Mouse (Mus musculus) testis, adult 10 weeks (tissue): ENCODE results near the gene Olfr1044. TPM values are rescaled to one million over a fixed set of nuclear protein-coding genes. Genes with fewer than 3 reads are reported as not detected.

Experiments used
- polyA plus RNA-seq: library from polyadenylated mRNA; stranded (reverse); fragments of 350-450 nt; fragmentation: Illumina TruSeq; extraction: RNeasy Lipid Tissue Mini Kit (QIAGEN cat#74804); gene quantifications from one replicate; pipeline ENCODE4 v1.2.3, GENCODE M21; 2014; ENCODE audit warnings: low read depth, low replicate concordance

Olfr1044 gene
- polyA plus RNA-seq = not detected

GRCm38 (mm10) chr2:86177720-86178119, at the start of gene Olfr1044:
Gene Olfr1044 (minus strand): TSS chr2:86177820.

GRCm38 (mm10) chr2:86219214-86219613, 41.6 kb upstream of the Olfr1044 start, which contains the start of gene Olfr1046:
Gene Olfr1046 (minus strand): TSS chr2:86219314.

GRCm38 (mm10) chr2:86202909-86203308, 25.3 kb upstream of the Olfr1044 start, which contains the start of gene Olfr1045:
Gene Olfr1045 (minus strand): TSS chr2:86203009.

GRCm38 (mm10) chr2:86185583-86185982, 8.0 kb upstream of the Olfr1044 start, which contains the start of gene Olfr52:
Gene Olfr52 (minus strand): TSS chr2:86185683.

GRCm38 (mm10) chr2:86167422-86167821, 10.2 kb downstream of the Olfr1044 start, which contains the start of gene Olfr1043:
Gene Olfr1043 (minus strand): TSS chr2:86167522.

GRCm38 (mm10) chr2:86161738-86162137, 15.9 kb downstream of the Olfr1044 start, which contains the start of gene Olfr1042:
Gene Olfr1042 (minus strand): TSS chr2:86161838.

GRCm38 (mm10) chr2:86146632-86147031, 31.0 kb downstream of the Olfr1044 start, which contains the start of gene Olfr1040:
Gene Olfr1040 (minus strand): TSS chr2:86146732.

GRCm38 (mm10) chr2:86135828-86136227, 41.8 kb downstream of the Olfr1044 start, which contains the start of gene Olfr1039:
Gene Olfr1039 (minus strand): TSS chr2:86135928.

Other genes starting within 250 kb of the Olfr1044 start
- gene Olfr1028, start 227.4 kb downstream of the Olfr1044 start, polyA plus RNA-seq = not detected
- gene Olfr1029, start 203.9 kb downstream of the Olfr1044 start, polyA plus RNA-seq = 0.35 TPM
- not detected for gene Olfr1030, start 198.5 kb downstream of the Olfr1044 start, polyA plus RNA-seq
- not detected for gene Olfr1031, start 187.5 kb downstream of the Olfr1044 start, polyA plus RNA-seq
- not detected for gene Olfr1032, start 172.3 kb downstream of the Olfr1044 start, polyA plus RNA-seq
- 1.5 TPM for gene Olfr1033, start 157.2 kb downstream of the Olfr1044 start, polyA plus RNA-seq
- 0.11 TPM for gene Olfr1034, start 132.0 kb downstream of the Olfr1044 start, polyA plus RNA-seq
- not detected for gene Olfr1036, start 103.8 kb downstream of the Olfr1044 start, polyA plus RNA-seq
- 0.15 TPM for gene Olfr1037, start 90.4 kb downstream of the Olfr1044 start, polyA plus RNA-seq
- gene Olfr1039, start 41.9 kb downstream of the Olfr1044 start, polyA plus RNA-seq = not detected
- not detected for gene Olfr1040, start 31.1 kb downstream of the Olfr1044 start, polyA plus RNA-seq
- not detected for gene Olfr1042, start 16.0 kb downstream of the Olfr1044 start, polyA plus RNA-seq
- gene Olfr1043, start 10.3 kb downstream of the Olfr1044 start, polyA plus RNA-seq = not detected
- not detected for gene Olfr52, start 7.9 kb upstream of the Olfr1044 start, polyA plus RNA-seq
- not detected for gene Olfr1045, start 25.2 kb upstream of the Olfr1044 start, polyA plus RNA-seq
- gene Olfr1046, start 41.5 kb upstream of the Olfr1044 start, polyA plus RNA-seq = not detected
- gene Olfr1047, start 53.6 kb upstream of the Olfr1044 start, polyA plus RNA-seq = not detected
- gene Olfr1048, start 62.5 kb upstream of the Olfr1044 start, polyA plus RNA-seq = not detected
- not detected for gene Olfr1049, start 80.5 kb upstream of the Olfr1044 start, polyA plus RNA-seq
- not detected for gene Olfr1051, start 101.3 kb upstream of the Olfr1044 start, polyA plus RNA-seq
- gene Olfr1052, start 114.6 kb upstream of the Olfr1044 start, polyA plus RNA-seq = not detected
- gene Olfr1053, start 137.5 kb upstream of the Olfr1044 start, polyA plus RNA-seq = not detected
- gene Olfr1054, start 157.6 kb upstream of the Olfr1044 start, polyA plus RNA-seq = not detected
- not detected for gene Olfr1055, start 172.5 kb upstream of the Olfr1044 start, polyA plus RNA-seq
- gene Olfr1056, start 184.6 kb upstream of the Olfr1044 start, polyA plus RNA-seq = not detected
- not detected for gene Olfr1057, start 200.6 kb upstream of the Olfr1044 start, polyA plus RNA-seq
- gene Olfr1058, start 210.7 kb upstream of the Olfr1044 start, polyA plus RNA-seq = not detected
- gene Olfr1061, start 236.2 kb upstream of the Olfr1044 start, polyA plus RNA-seq = not detected
- gene Olfr1062, start 248.9 kb upstream of the Olfr1044 start, polyA plus RNA-seq = not detected